29 mouse cellular contexts compared by ENCODE assay signal in genomic region chr6:23078273-23078672, GRCm38 (mm10). TPM values are rescaled to one million over a fixed set of nuclear protein-coding genes. Genes with fewer than 3 reads are reported as not detected.
DNase-seq lines count a peak whose midpoint lies in the region; ATAC-seq lines count a peak whose summit lies in the region.
"Had no signal": no experiment of that assay in that cellular context is flagged by ENCODE, and none has a peak within 500 bp of the region (broad histone marks: within the 10 kb centered on the region; RNA-seq: fewer than 3 reads in every experiment).

No protein-coding gene starts in this region.

- no peak overlapping the region for H3K4me2 ChIP-seq in kidney, embryonic 14.5 days (replicated peaks; ENCODE audit: low read depth, low read length)
- H3K4me2 ChIP-seq in kidney, embryonic 16.5 days (replicated peaks; ENCODE audit: low read depth, low read length) = no peak overlapping the region
- H3K4me2 ChIP-seq in neural tube, embryonic 11.5 days (ENCODE audit: low read depth) = no peak overlapping the region
- no peak overlapping the region for H3K4me2 ChIP-seq in neural tube, embryonic 15.5 days
- H3K4me2 ChIP-seq: embryonic facial prominence, embryonic 13.5 days; embryonic facial prominence, embryonic 15.5 days; forebrain, embryonic 12.5 days had no signal

- 9% methylated on average over 2 of the region's 2 CpGs for WGBS in kidney, embryonic 14.5 days
- WGBS in kidney, embryonic 16.5 days = 9% methylated on average over 2 of the region's 2 CpGs
- 8% methylated on average over 2 of the region's 2 CpGs for WGBS in neural tube, embryonic 11.5 days
- WGBS in neural tube, embryonic 15.5 days = 5% methylated on average over 2 of the region's 2 CpGs

- no peak overlapping the region for H3K27ac ChIP-seq in kidney, embryonic 14.5 days (ENCODE audit: low read depth, low read length)
- H3K27ac ChIP-seq in kidney, embryonic 16.5 days (ENCODE audit: low read length) = no peak overlapping the region
- no peak overlapping the region for H3K27ac ChIP-seq in neural tube, embryonic 11.5 days (ENCODE audit: low read depth, low read length)
- H3K27ac ChIP-seq in neural tube, embryonic 15.5 days (replicated peaks) = no peak overlapping the region
- H3K27ac ChIP-seq: embryonic facial prominence, embryonic 13.5 days; embryonic facial prominence, embryonic 15.5 days; forebrain, embryonic 10.5 days; forebrain, embryonic 12.5 days had no signal

- H3K4me1 ChIP-seq in kidney, embryonic 14.5 days (ENCODE audit: control insufficient read depth, insufficient read depth, low read length) = no peaks in the 10 kb centered on the region
- no peaks in the 10 kb centered on the region for H3K4me1 ChIP-seq in kidney, embryonic 16.5 days (ENCODE audit: insufficient read depth, low read length)
- H3K4me1 ChIP-seq in neural tube, embryonic 11.5 days (ENCODE audit: control insufficient read depth, insufficient read depth, low read length) = no peaks in the 10 kb centered on the region
- no peaks in the 10 kb centered on the region for H3K4me1 ChIP-seq in neural tube, embryonic 15.5 days
- H3K4me1 ChIP-seq: embryonic facial prominence, embryonic 15.5 days; forebrain, embryonic 12.5 days had no signal

- no peak overlapping the region for H3K4me3 ChIP-seq in kidney, embryonic 14.5 days (ENCODE audit: low read length)
- no peak overlapping the region for H3K4me3 ChIP-seq in kidney, embryonic 16.5 days (ENCODE audit: low read length)
- H3K4me3 ChIP-seq in neural tube, embryonic 11.5 days (ENCODE audit: low read depth, low read length) = no peak overlapping the region
- no peak overlapping the region for H3K4me3 ChIP-seq in neural tube, embryonic 15.5 days (replicated peaks)
- H3K4me3 ChIP-seq: embryonic facial prominence, embryonic 13.5 days; embryonic facial prominence, embryonic 15.5 days; erythroblast, embryonic 14.5 days; forebrain, embryonic 10.5 days; forebrain, embryonic 12.5 days had no signal

- H3K36me3 ChIP-seq in kidney, embryonic 14.5 days (ENCODE audit: control insufficient read depth, insufficient read depth, low read length) = no peaks in the 10 kb centered on the region
- H3K36me3 ChIP-seq in kidney, embryonic 16.5 days (ENCODE audit: insufficient read depth, low read length) = no peaks in the 10 kb centered on the region
- no peaks in the 10 kb centered on the region for H3K36me3 ChIP-seq in neural tube, embryonic 11.5 days (ENCODE audit: control insufficient read depth, insufficient read depth, low read length)
- H3K36me3 ChIP-seq in neural tube, embryonic 15.5 days = no peaks in the 10 kb centered on the region
- H3K36me3 ChIP-seq: embryonic facial prominence, embryonic 13.5 days; embryonic facial prominence, embryonic 15.5 days; forebrain, embryonic 10.5 days; forebrain, embryonic 12.5 days; G1E had no signal

- ATAC-seq in kidney, embryonic 14.5 days (ENCODE audit: low FRiP score, low TSS enrichment) = peak; percentile 93
- peak; percentile 86 for ATAC-seq in kidney, embryonic 16.5 days (ENCODE audit: low FRiP score, low TSS enrichment)
- ATAC-seq in neural tube, embryonic 11.5 days (ENCODE audit: insufficient read depth, low FRiP score, low TSS enrichment) = 0 out of 2 replicates have a peak, but pooled peaks have one; percentile 36
- no peak for ATAC-seq in neural tube, embryonic 15.5 days (ENCODE audit: low FRiP score)
- ATAC-seq: activated CD4-positive, CD25-positive, alpha-beta regulatory T cell, adult 4 months; CD4-positive, CD25-positive, alpha-beta regulatory T cell, adult 4 months; forebrain, embryonic 14.5 days; Patski had no signal

- DNase-seq in kidney, postnatal 10 days = no peak
- no peak for DNase-seq in kidney, adult 9 months
- no peak for DNase-seq in neural tube, embryonic 11.5 days (ENCODE audit: low spot score)
- DNase-seq in mesoderm, embryonic 11.5 days (ENCODE audit: low read depth, low spot score) = peak; percentile 28
- DNase-seq: adrenal gland, adult 8-10 months; adrenal gland, postnatal 14 days; adrenal gland, postnatal 36 days; B cell, adult 2 months; cerebellum, adult 11 months; cerebellum, adult 18-20 months; cerebellum, adult 8-10 months; cerebellum, adult 9-11 months; cerebellum, postnatal 14 days; cerebellum, postnatal 36 days; embryo, embryonic 11 days had no signal

- no peak overlapping the region for H3K9ac ChIP-seq in kidney, embryonic 14.5 days (ENCODE audit: low read depth, low read length)
- no peak overlapping the region for H3K9ac ChIP-seq in kidney, embryonic 16.5 days (replicated peaks; ENCODE audit: low read length)
- no peak overlapping the region for H3K9ac ChIP-seq in neural tube, embryonic 11.5 days (ENCODE audit: low read length)
- no peak overlapping the region for H3K9ac ChIP-seq in neural tube, embryonic 15.5 days (replicated peaks)
- H3K9ac ChIP-seq: embryonic facial prominence, embryonic 13.5 days; embryonic facial prominence, embryonic 15.5 days; forebrain, embryonic 12.5 days had no signal

- H3K27me3 ChIP-seq in kidney, embryonic 14.5 days (ENCODE audit: control insufficient read depth, insufficient read depth, low read length) = no peaks in the 10 kb centered on the region
- H3K27me3 ChIP-seq in kidney, embryonic 16.5 days (ENCODE audit: insufficient read depth, low read length) = no peaks in the 10 kb centered on the region
- H3K27me3 ChIP-seq in neural tube, embryonic 11.5 days (ENCODE audit: control insufficient read depth, insufficient read depth, low read length) = no peaks in the 10 kb centered on the region
- no peaks in the 10 kb centered on the region for H3K27me3 ChIP-seq in neural tube, embryonic 15.5 days (replicated peaks)
- H3K27me3 ChIP-seq: CH12.LX; embryonic facial prominence, embryonic 13.5 days; embryonic facial prominence, embryonic 15.5 days; forebrain, embryonic 12.5 days; Patski had no signal

- no peaks in the 10 kb centered on the region for H3K9me3 ChIP-seq in kidney, embryonic 14.5 days (ENCODE audit: control insufficient read depth, low read length)
- no peaks in the 10 kb centered on the region for H3K9me3 ChIP-seq in kidney, embryonic 16.5 days (ENCODE audit: low read length)
- H3K9me3 ChIP-seq in neural tube, embryonic 11.5 days (ENCODE audit: control insufficient read depth, low read length) = no peaks in the 10 kb centered on the region
- no peaks in the 10 kb centered on the region for H3K9me3 ChIP-seq in neural tube, embryonic 15.5 days (replicated peaks)
- H3K9me3 ChIP-seq: embryonic facial prominence, embryonic 13.5 days; embryonic facial prominence, embryonic 15.5 days; forebrain, embryonic 10.5 days; forebrain, embryonic 12.5 days; G1E had no signal

RNA-seq across cellular contexts. Expression of gene Aass, which starts 54.5 kb away (rescaled TPM):
- polyA plus RNA-seq in kidney, embryonic 14.5 days (2014; fragmentation: Nextera tagmentation; extraction: Ambion mirVana) = 0.70 and 1.6 TPM in 2 replicates
- polyA plus RNA-seq in kidney, embryonic 16.5 days (2015; fragmentation: Nextera tagmentation; extraction: Ambion mirVana) = 1.5 and 1.7 TPM in 2 replicates
- polyA plus RNA-seq in neural tube, embryonic 11.5 days (2014; fragmentation: Nextera tagmentation; extraction: Ambion mirVana) = 1.1 and 1.3 TPM in 2 replicates
- 0.51 and 0.57 TPM in 2 replicates for polyA plus RNA-seq in neural tube, embryonic 15.5 days (2015; fragmentation: Nextera tagmentation; extraction: Ambion mirVana)
- polyA plus RNA-seq: activated CD4-positive, CD25-positive, alpha-beta regulatory T cell, adult 4 months; CD4-positive, CD25-positive, alpha-beta regulatory T cell, adult 4 months; erythroblast, embryonic 14.5 days; G1E; Patski had no signal
